Mouse (Mus musculus) limb, embryonic 15.5 days (tissue): Measurements from ENCODE around the gene Usp7. TPM values are rescaled to one million over a fixed set of nuclear protein-coding genes. Genes with fewer than 3 reads are reported as not detected.

Experiments used
- ATAC-seq: fragments of 200-750 bp; cut with Nextera tagmentation; 2 replicates; pipeline ENCODE4 v1.8.0; 2017; ENCODE audit warnings: low read depth, moderate TSS enrichment; ENCODE audit not compliant: insufficient number of reproducible peaks, low FRiP score, low TSS enrichment
- H3K27ac ChIP-seq: fragments of 300-500 bp; sonication (generic); 2 replicates; pipeline ENCODE4 v1.5.1; 2015; ENCODE audit warnings: moderate library complexity, mild to moderate bottlenecking, inconsistent platforms
- H3K27me3 ChIP-seq: fragments of 300-500 bp; sonication (generic); 2 replicates; pipeline ENCODE4 v1.6.1; 2015; ENCODE audit warnings: inconsistent platforms
- H3K36me3 ChIP-seq: fragments of 300-500 bp; sonication (generic); 2 replicates; pipeline ENCODE4 v1.6.1; 2015; ENCODE audit warnings: inconsistent platforms
- H3K4me1 ChIP-seq: fragments of 300-500 bp; sonication (generic); 2 replicates; pipeline ENCODE4 v1.6.1; 2015; ENCODE audit warnings: inconsistent platforms
- H3K4me2 ChIP-seq: fragments of 300-500 bp; sonication (generic); 2 replicates; pipeline ENCODE4 v1.6.1; 2015; ENCODE audit warnings: mild to moderate bottlenecking, inconsistent platforms
- H3K4me3 ChIP-seq: fragments of 300-500 bp; sonication (generic); 2 replicates; pipeline ENCODE4 v1.5.1; 2015; ENCODE audit warnings: mild to moderate bottlenecking, inconsistent platforms
- H3K9ac ChIP-seq: fragments of 300-500 bp; sonication (generic); 2 replicates; pipeline ENCODE4 v1.6.1; 2015; ENCODE audit warnings: inconsistent platforms
- H3K9me3 ChIP-seq: fragments of 300-500 bp; sonication (generic); 2 replicates; pipeline ENCODE4 v1.6.1; 2016; ENCODE audit warnings: inconsistent platforms
- whole genome bisulfite sequencing: fragments of 180-500 bp; shearing (Covaris S2); methylation state at CpG from one replicate; pipeline ENCODE4 v1.1.7; 2015; 5-methylcytosine and 5-hydroxymethylcytosine counted together
- polyA plus RNA-seq: library from polyadenylated mRNA; unstranded; fragments of >200 nt; fragmentation: Nextera tagmentation; extraction: Ambion mirVana; gene quantifications from 2 replicates; pipeline ENCODE4 v1.2.1, GENCODE M21; 2015

The Usp7 gene
- polyA plus RNA-seq, 1 experiment from 2014 or later, result 28.9 TPM

DNA sequence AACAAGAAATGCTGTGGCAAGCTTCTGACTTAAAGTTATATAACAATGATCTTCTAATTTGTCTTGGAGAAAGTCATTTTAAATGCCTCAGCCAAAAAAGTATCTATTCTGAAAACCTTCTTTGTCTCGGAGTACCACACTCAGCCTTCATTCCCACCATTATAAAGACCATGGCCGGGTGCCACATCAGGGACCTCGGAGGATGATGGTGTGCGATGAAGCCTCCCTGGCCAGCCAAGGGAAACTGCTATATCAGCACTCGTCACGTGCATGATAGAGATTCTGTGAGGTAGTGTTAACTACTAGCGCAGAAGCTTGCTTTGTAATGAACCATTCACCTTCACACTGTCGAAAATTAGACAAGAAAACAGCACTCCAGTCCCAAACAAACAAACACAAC lies 92.6 kb downstream of the Usp7 start:
- H3K27me3 ChIP-seq, result no peaks in the 10 kb centered on the region
- no peak overlapping the region for H3K4me3 ChIP-seq
- peaks cover 93% of the 10 kb centered on the region for H3K36me3 ChIP-seq
- no peak for ATAC-seq
- H3K4me2 ChIP-seq, result no peak overlapping the region
- WGBS, result 89% methylated on average over 8 of the region's 8 CpGs
- no peak overlapping the region for H3K9ac ChIP-seq
- no peak overlapping the region for H3K27ac ChIP-seq
- no peaks in the 10 kb centered on the region for H3K9me3 ChIP-seq
- H3K4me1 ChIP-seq, result no peaks in the 10 kb centered on the region

DNA sequence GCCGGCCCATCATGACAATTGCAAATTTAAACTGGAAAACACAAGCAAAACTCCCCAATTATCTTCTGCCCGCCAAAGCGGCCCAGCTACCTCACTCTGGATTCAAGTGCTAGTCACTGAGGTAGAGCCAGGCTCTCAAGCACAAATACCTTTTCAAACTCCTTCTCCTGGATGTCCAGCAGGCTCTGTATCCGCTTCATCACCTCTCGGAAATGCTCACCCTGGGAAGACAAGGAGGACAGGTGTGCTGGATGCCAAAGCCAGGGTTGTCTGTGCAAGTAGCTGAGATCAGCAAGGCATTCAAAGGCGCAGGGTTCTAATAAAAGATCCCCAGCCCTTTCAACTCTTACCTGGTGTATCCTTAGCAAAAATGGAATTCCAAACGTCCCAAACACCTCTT lies 100.9 kb downstream of the Usp7 start:
- Histone ChIP-seq H3K4me1 (no peaks in the 10 kb centered on the region), H3K4me2 (no peak overlapping the region), H3K4me3 (no peak overlapping the region), H3K27me3 (no peaks in the 10 kb centered on the region), H3K27ac (no peak overlapping the region), H3K36me3 (peaks cover 81% of the 10 kb centered on the region), H3K9me3 (no peaks in the 10 kb centered on the region), H3K9ac (no peak overlapping the region)
- WGBS, result 90% methylated on average over 7 of the region's 7 CpGs
- ATAC-seq, result no peak

DNA sequence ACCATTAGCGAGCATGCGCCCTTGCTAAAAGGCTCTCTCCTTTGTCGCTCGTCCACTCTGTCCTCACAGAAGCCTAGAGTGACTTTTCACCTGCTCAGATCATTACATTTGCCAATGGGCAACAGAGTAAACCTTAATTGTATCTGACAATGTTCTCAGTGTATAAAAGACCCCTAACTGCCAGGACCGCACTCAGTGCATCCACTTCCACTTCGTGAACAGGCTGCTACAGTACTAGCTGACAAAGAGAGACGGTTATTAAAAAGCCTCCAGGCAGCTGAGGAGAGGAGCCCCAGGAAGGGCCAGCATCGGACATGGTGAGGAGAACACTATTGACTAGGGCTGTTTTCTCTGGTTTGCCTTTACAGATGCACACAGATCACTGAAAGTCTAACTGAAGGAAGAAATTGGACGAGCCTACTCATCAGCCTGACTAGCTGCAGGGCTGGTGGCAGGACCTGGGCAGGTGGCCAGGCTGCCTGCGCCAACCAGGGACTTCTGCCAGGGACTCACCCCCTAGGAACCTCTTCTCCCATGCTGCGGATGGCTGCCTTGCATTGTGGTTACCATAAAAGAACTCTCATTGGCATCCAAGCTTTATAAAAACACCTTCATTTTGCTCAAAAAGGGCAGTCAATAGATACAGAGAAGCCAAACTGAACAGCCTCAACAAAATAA lies 102.0 kb downstream of the Usp7 start:
- no peak overlapping the region for H3K4me3 ChIP-seq
- no peak overlapping the region for H3K4me2 ChIP-seq
- H3K9ac ChIP-seq, result peak overlapping the region; percentile 17; the same call in 1 of the 2 replicates
- 88% methylated on average over 11 of the region's 11 CpGs for WGBS
- H3K27me3 ChIP-seq, result no peaks in the 10 kb centered on the region
- no peak for ATAC-seq
- H3K27ac ChIP-seq, result no peak overlapping the region; the same call in 1 of the 2 replicates
- peaks cover 78% of the 10 kb centered on the region for H3K36me3 ChIP-seq
- H3K9me3 ChIP-seq, result no peaks in the 10 kb centered on the region
- H3K4me1 ChIP-seq, result 0 out of 2 replicates have a peak, but pooled peaks cover 4% of the 10 kb centered on the region

DNA sequence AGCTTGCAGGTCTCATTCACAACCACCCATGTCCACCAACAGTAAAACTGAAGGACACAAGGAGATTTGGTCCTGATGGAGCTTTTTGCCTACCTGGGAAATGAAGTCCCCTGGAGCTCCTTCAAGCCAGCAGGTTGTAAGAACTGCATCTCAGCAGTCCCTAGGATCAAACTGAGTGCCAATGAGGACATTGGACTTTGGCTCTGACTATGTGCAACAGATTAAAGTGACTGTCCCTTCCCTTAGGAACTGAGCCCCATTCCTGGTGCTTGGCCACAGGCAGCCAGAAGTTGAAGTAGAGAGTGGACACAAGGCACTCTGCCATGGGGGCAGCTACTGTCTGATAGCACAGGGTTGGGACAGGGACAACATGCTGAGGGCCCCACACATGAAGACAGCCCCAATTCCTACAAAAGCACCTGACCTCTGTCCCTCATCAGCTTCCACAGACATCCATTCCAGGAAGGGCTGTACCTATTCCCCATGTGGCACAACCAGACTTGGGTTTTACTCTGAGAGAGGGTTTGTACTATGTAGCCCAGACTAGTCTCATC lies 104.5 kb downstream of the Usp7 start:
- Histone ChIP-seq H3K4me1 (0 out of 2 replicates have a peak, but pooled peaks cover 4% of the 10 kb centered on the region), H3K36me3 (peaks cover 63% of the 10 kb centered on the region), H3K27ac (no peak overlapping the region), H3K9ac (no peak overlapping the region), H3K27me3 (no peaks in the 10 kb centered on the region), H3K4me3 (no peak overlapping the region), H3K4me2 (no peak overlapping the region), H3K9me3 (no peaks in the 10 kb centered on the region)
- no peak for ATAC-seq

DNA sequence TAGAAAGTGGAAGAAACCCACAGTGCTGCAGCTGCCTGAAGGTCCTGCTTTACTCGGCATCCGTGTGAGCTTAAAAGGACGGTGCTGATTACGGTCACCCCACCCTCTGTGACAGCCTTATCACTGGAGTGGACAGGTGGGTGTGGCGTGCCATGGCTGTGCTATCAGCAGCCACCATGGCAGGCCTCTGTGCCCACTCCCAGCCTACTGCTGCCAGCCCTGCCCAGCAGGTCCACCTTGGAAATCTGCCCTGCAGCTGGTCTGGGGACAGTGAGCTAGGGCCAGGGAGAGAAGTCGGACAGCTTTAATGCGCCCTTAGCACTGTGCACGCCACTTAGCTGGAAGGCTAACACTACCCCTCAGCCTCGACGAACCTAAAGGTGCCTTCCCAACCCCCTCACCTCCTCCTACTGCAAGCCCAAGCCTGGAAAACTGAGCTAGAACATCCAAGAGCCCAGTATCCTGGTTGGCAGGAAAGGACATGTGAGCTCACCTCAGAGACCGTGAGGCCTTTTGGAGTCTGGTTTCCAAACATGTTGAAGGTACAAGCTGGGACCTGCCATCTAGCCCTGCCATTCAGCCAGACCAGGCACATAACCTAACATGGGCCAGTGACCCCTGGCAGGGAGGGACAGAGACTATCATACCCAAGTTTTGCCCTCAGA lies 105.1 kb downstream of the Usp7 start:
- no peaks in the 10 kb centered on the region for H3K9me3 ChIP-seq
- no peak for ATAC-seq
- 80% methylated on average over 11 of the region's 11 CpGs for WGBS
- H3K36me3 ChIP-seq, result peaks cover 56% of the 10 kb centered on the region
- H3K9ac ChIP-seq, result no peak overlapping the region
- no peak overlapping the region for H3K4me2 ChIP-seq
- H3K4me3 ChIP-seq, result no peak overlapping the region
- H3K27ac ChIP-seq, result no peak overlapping the region
- 0 out of 2 replicates have a peak, but pooled peaks cover 4% of the 10 kb centered on the region for H3K4me1 ChIP-seq
- no peaks in the 10 kb centered on the region for H3K27me3 ChIP-seq

DNA sequence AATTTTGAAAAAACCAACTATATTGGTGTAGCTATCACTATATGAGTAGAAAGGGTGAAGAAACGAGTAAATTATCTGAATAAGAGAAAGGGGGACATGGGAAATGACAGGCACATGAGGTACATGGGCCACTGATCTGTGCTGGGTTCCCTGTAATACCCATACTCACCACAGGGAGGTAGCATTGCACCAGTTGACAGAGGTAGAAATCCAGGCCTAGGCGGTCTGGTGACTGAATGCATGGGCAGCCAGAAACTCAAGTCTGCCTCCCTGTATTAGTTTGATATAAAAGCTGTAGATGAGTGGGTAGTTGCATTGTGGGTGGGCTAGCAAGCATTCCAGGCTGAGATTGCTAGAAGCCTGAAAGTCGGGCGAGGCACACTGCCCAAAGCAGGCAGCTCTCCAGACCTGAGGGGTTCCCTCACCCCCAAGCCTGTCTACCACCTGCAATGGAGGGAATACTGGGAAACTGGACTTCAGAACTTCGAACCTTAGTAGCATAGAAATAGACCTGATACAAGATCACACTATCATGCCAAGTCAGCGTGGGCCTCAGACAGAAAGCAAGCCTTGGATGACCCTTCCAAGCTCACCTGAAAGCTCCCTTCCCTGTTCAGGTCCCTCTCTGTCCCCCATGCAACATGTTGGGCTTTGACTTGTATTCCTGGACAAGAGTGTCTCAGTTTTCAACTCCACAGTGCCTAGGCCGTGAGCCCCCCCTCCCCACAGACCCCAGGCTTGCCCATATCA lies 105.8 kb downstream of the Usp7 start:
- Histone ChIP-seq H3K27ac (no peak overlapping the region), H3K4me3 (no peak overlapping the region), H3K4me1 (0 out of 2 replicates have a peak, but pooled peaks cover 4% of the 10 kb centered on the region), H3K4me2 (no peak overlapping the region), H3K36me3 (peaks cover 49% of the 10 kb centered on the region), H3K27me3 (no peaks in the 10 kb centered on the region), H3K9ac (no peak overlapping the region), H3K9me3 (no peaks in the 10 kb centered on the region)
- 61% methylated on average over 7 of the region's 7 CpGs for WGBS
- no peak for ATAC-seq

DNA sequence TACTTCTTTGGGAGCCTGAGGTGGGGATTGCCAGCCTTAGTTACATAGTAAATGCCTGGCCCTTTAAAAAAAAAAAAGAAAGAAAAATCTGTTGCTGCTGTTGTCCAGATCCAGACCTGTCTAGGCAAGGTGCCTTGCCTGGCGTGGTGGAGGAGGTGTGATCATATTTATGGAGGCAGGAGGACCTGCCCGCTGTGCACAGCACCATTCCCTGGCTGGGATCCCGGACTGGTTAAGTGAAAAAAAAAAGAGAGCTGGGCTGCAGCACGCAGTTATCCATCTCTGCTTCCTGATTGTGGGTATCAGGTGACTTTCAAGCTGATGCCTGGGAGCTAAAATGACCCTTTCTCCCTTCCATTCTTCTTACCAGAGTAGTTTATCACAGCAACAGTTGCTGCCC lies 107.0 kb downstream of the Usp7 start:
- Histone ChIP-seq H3K27me3 (no peaks in the 10 kb centered on the region), H3K27ac (no peak overlapping the region), H3K9ac (no peak overlapping the region), H3K4me2 (no peak overlapping the region), H3K4me1 (0 out of 2 replicates have a peak, but pooled peaks cover 4% of the 10 kb centered on the region), H3K9me3 (no peaks in the 10 kb centered on the region), H3K36me3 (peaks cover 38% of the 10 kb centered on the region), H3K4me3 (no peak overlapping the region)
- 12% methylated on average over 4 of the region's 4 CpGs for WGBS
- no peak for ATAC-seq

DNA sequence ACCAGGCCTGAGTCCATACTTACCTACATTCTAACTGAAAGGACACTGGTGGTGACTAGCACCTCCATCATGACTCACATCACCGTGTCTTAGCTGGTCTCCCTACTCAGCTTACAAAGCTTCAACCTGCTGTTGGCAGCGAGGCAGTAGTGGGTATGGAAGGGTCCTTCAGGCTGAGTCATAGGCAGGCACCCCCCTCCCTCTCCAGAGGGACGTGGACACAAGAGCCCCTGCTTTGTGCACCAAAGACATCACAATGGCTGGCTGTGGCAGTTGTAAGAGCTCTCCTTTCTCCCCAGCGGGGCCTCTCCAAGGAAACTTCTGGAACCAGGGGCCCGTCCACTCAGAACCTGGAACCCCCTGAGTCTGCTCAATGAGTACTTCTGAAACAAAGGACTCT lies 111.6 kb downstream of the Usp7 start, which contains the start of gene Gm5767:
TSS of gene Gm5767 (plus strand) at position 301 of the 400 bp plus-strand sequence.
- 82% methylated on average over 5 of the region's 5 CpGs for WGBS
- H3K4me2 ChIP-seq, result no peak within 1 kb of the TSS
- H3K9me3 ChIP-seq, result no peaks in the 10 kb centered on the region
- H3K4me1 ChIP-seq, result 0 out of 2 replicates have a peak, but pooled peaks cover 2% of the 10 kb centered on the region
- no peaks in the 10 kb centered on the region for H3K27me3 ChIP-seq
- no peak within 1 kb of the TSS for H3K9ac ChIP-seq
- no peak for ATAC-seq
- no peak within 1 kb of the TSS for H3K4me3 ChIP-seq
- H3K36me3 ChIP-seq, result peaks cover 7% of the 10 kb centered on the region; the same call in 1 of the 2 replicates
- peak within 1 kb of the TSS; percentile 43; the same call in 1 of the 2 replicates for H3K27ac ChIP-seq

DNA sequence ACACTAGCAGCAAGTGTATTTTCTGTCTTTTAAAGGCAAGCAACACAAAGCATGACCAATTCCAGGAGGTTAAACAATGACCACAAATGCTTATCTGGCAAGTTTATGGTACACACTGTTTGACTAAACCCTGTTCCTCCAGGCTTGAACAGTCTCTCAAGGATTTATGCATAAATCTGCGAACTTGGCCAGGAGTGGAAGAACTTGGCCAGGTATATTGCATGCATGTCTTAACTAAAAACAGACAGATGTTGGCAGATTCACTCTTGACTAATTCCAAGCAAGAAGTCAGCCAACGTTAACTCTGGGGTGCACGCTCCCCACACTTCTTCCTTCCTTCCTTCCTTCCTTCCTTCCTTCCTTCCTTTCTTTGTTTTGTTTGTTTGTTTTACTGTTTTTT lies 112.3 kb downstream of the Usp7 start:
- Histone ChIP-seq H3K4me3 (no peak overlapping the region), H3K36me3 (peaks cover 7% of the 10 kb centered on the region; the same call in 1 of the 2 replicates), H3K9me3 (no peaks in the 10 kb centered on the region), H3K27ac (peak overlapping the region; percentile 43; the same call in 1 of the 2 replicates), H3K27me3 (no peaks in the 10 kb centered on the region), H3K4me1 (no peaks in the 10 kb centered on the region), H3K9ac (no peak overlapping the region), H3K4me2 (no peak overlapping the region)
- 62% methylated on average over 3 of the region's 3 CpGs for WGBS
- no peak for ATAC-seq

DNA sequence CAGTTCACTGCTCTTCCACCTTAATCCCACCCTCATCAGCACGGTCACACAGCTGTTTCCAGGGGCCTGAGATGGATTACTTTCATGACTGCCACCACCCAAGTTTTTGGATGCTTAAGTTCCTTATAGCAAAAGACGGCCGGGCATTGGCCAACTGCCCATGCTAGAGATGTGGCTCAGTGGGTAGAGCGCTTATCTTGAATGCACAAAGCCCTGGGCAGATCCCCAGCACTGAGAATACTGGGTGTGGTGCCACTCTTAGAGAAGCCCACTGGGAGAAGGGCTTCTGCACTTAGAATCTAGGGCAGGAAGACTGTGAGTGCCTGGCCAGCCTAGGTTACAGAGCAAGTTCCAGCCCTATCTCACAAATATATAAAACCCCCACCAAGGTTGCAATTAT lies 113.4 kb downstream of the Usp7 start:
- Histone ChIP-seq H3K27ac (no peak overlapping the region), H3K36me3 (peaks cover 5% of the 10 kb centered on the region; the same call in 1 of the 2 replicates), H3K4me3 (no peak overlapping the region), H3K9ac (no peak overlapping the region), H3K4me2 (no peak overlapping the region), H3K27me3 (no peaks in the 10 kb centered on the region), H3K4me1 (no peaks in the 10 kb centered on the region), H3K9me3 (no peaks in the 10 kb centered on the region)
- ATAC-seq, result no peak
- 75% methylated on average over 4 of the region's 4 CpGs for WGBS

DNA sequence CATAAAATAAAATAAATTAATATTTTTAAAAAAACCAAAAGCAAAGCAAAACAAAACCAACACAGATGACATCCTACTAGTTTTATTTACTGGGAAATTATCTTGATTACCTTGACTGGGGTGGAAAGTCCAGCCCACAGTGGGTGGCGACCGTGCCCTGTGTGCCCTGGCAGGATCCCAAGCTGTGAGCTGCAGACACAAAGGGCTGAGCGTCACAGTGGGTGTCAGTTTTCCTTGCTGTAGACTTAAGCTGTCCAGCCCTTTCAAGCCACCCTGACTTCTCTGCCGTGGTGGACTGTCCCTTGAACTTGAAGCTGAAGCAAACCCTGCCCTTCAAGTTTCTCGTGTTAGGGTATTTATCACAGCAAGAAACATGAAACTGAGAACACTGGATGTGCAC lies 114.1 kb downstream of the Usp7 start:
- no peak overlapping the region for H3K9ac ChIP-seq
- no peak overlapping the region for H3K4me3 ChIP-seq
- H3K9me3 ChIP-seq, result no peaks in the 10 kb centered on the region
- H3K4me2 ChIP-seq, result no peak overlapping the region
- H3K27ac ChIP-seq, result no peak overlapping the region
- no peaks in the 10 kb centered on the region for H3K27me3 ChIP-seq
- no peak for ATAC-seq
- WGBS, result 51% methylated on average over 5 of the region's 5 CpGs
- H3K36me3 ChIP-seq, result no peaks in the 10 kb centered on the region
- H3K4me1 ChIP-seq, result no peaks in the 10 kb centered on the region
